Mouse (Mus musculus) G1E (cell line): Measurements from ENCODE around the gene Cbx4. TPM values are rescaled to one million over a fixed set of nuclear protein-coding genes. Genes with fewer than 3 reads are reported as not detected.

Experiments used
- ATAC-seq: 2 replicates; pipeline ENCODE4 v1.8.0; 2016; ENCODE audit warnings: mild to moderate bottlenecking; ENCODE audit not compliant: insufficient number of reproducible peaks, poor library complexity, low FRiP score, severe bottlenecking; ENCODE audit errors: extremely low read depth
- DNase-seq: peaks from one replicate; pipeline ENCODE4 v3.0.0; 2012; ENCODE audit warnings: low spot score
- H3K27me3 ChIP-seq: 2 replicates; pipeline ENCODE4 v1.6.1; 2012; ENCODE audit warnings: mild to moderate bottlenecking, low read length, inconsistent platforms; ENCODE audit not compliant: insufficient read depth
- H3K36me3 ChIP-seq: replicated peaks from 2 replicates; pipeline ENCODE3; 2012; ENCODE audit warnings: mild to moderate bottlenecking, inconsistent platforms
- H3K4me1 ChIP-seq: 2 replicates; pipeline ENCODE4 v1.6.1; 2012; ENCODE audit warnings: low read depth, low read length, inconsistent platforms, mixed read lengths; ENCODE audit not compliant: insufficient read depth
- H3K4me3 ChIP-seq: 2 replicates; pipeline ENCODE4 v1.5.1; 2012; ENCODE audit warnings: low read depth, mild to moderate bottlenecking, inconsistent platforms, low read length, moderate library complexity, mixed read lengths
- H3K9me3 ChIP-seq: replicated peaks from 2 replicates; pipeline ENCODE4 v1.6.1; 2012; ENCODE audit warnings: inconsistent platforms
- CTCF ChIP-seq: IDR thresholded peaks from 2 replicates; pipeline ENCODE4 v1.5.1; 2012; ENCODE audit warnings: low read depth, low read length, inconsistent platforms, mixed read lengths
- GATA1 ChIP-seq: IDR thresholded peaks from 2 replicates; pipeline ENCODE4 v1.6.1; 2012; ENCODE audit warnings: borderline replicate concordance, low read length, inconsistent platforms, mixed read lengths
- GATA2 ChIP-seq: IDR thresholded peaks from 2 replicates; pipeline ENCODE4 v1.6.1; 2012; ENCODE audit warnings: low read depth, low read length, inconsistent platforms, borderline replicate concordance
- POLR2AphosphoS5 ChIP-seq: IDR thresholded peaks from 2 replicates; pipeline ENCODE4 v1.6.1; 2012; ENCODE audit warnings: low read depth, low read length, inconsistent platforms; ENCODE audit not compliant: insufficient replicate concordance
- TAL1 ChIP-seq: conservative IDR thresholded peaks from 2 replicates; pipeline ENCODE4 v1.6.1; 2012; ENCODE audit warnings: low read depth, low read length, inconsistent platforms, mixed read lengths
- polyA plus RNA-seq: library from polyadenylated mRNA; stranded (reverse); fragments of >175 nt; gene quantifications from 2 replicates; pipeline ENCODE4 v1.2.3, GENCODE M21; 2012
- total RNA-seq, 2 experiments: library from RNA; stranded (forward) in 1 of 2; stranded (reverse) in 1 of 2; fragments of 200-1000 nt in 1 of 2; fragments of >200 nt in 1 of 2; fragmentation: Nextera tagmentation in 1 of 2; gene quantifications; 2 replicates each; pipeline ENCODE4 v1.2.3; 2014 to 2017

The Cbx4 gene
- not detected in 2 replicates for total RNA-seq (2014; fragmentation: Nextera tagmentation)
- not detected in 2 replicates for total RNA-seq (2017)
- 0.03 and 0.08 TPM in 2 replicates for polyA plus RNA-seq

- Histone ChIP-seq H3K9me3 (peaks cover 96% of the 10 kb centered on the region), H3K4me3 (no peak within 1 kb of the TSS; the same call in 1 of the 2 replicates), H3K27me3 (no peaks in the 10 kb centered on the region), H3K36me3 (no peaks in the 10 kb centered on the region), H3K4me1 (no peaks in the 10 kb centered on the region)
- no peak for TF ChIP-seq GATA1
- no peak for TF ChIP-seq TAL1
- no peak for TF ChIP-seq GATA2
- TF ChIP-seq CTCF, result no peak
- TF ChIP-seq POLR2AphosphoS5, result no peak
- ATAC-seq, result no peak
- DNase-seq, result no peak
Observed at GRCm38 (mm10) chr11:119086144-119086971, at the start of gene Cbx4. Cbx4 (minus strand) TSS chr11:119086221.

- Histone ChIP-seq H3K9me3 (peaks cover 93% of the 10 kb centered on the region), H3K36me3 (no peaks in the 10 kb centered on the region), H3K4me1 (no peaks in the 10 kb centered on the region), H3K4me3 (no peak overlapping the region), H3K27me3 (no peaks in the 10 kb centered on the region; the same call in 1 of the 2 replicates)
- ATAC-seq (no peak), DNase-seq (no peak)
- TF ChIP-seq CTCF (no peak), GATA2 (no peak), POLR2AphosphoS5 (no peak), TAL1 (no peak), GATA1 (no peak)
Observed at GRCm38 (mm10) chr11:119134586-119134985, 48.6 kb upstream of the Cbx4 start.

GRCm38 (mm10) chr11:119133437-119134221 is 47.6 kb upstream of the Cbx4 start:
- Histone ChIP-seq H3K4me3 (no peak overlapping the region), H3K36me3 (no peaks in the 10 kb centered on the region), H3K27me3 (no peaks in the 10 kb centered on the region), H3K9me3 (peaks cover 93% of the 10 kb centered on the region), H3K4me1 (no peaks in the 10 kb centered on the region)
- TF ChIP-seq TAL1, result no peak
- TF ChIP-seq GATA2, result no peak
- no peak for TF ChIP-seq POLR2AphosphoS5
- no peak for TF ChIP-seq CTCF
- TF ChIP-seq GATA1, result no peak
- ATAC-seq, result no peak
- no peak for DNase-seq

GRCm38 (mm10) chr11:119132198-119133035 is 46.4 kb upstream of the Cbx4 start:
- H3K36me3 ChIP-seq, result no peaks in the 10 kb centered on the region
- no peaks in the 10 kb centered on the region for H3K27me3 ChIP-seq
- no peak for TF ChIP-seq TAL1
- TF ChIP-seq GATA1, result no peak
- no peak for TF ChIP-seq GATA2
- TF ChIP-seq POLR2AphosphoS5, result no peak
- no peak for TF ChIP-seq CTCF

GRCm38 (mm10) chr11:119130081-119130765 is 44.2 kb upstream of the Cbx4 start:
- no peaks in the 10 kb centered on the region for H3K4me1 ChIP-seq
- no peak overlapping the region for H3K4me3 ChIP-seq
- ATAC-seq (no peak), DNase-seq (no peak)
- peaks cover 92% of the 10 kb centered on the region for H3K9me3 ChIP-seq
- TF ChIP-seq GATA1 (no peak), POLR2AphosphoS5 (no peak), TAL1 (no peak), CTCF (no peak), GATA2 (no peak)
- H3K36me3 ChIP-seq, result no peaks in the 10 kb centered on the region
- no peaks in the 10 kb centered on the region; the same call in 1 of the 2 replicates for H3K27me3 ChIP-seq

More at GRCm38 (mm10) chr11:119132198-119133035, 46.4 kb upstream of the Cbx4 start:
- Histone ChIP-seq H3K4me1 (no peaks in the 10 kb centered on the region), H3K9me3 (peaks cover 93% of the 10 kb centered on the region), H3K4me3 (no peak overlapping the region)
- ATAC-seq, result no peak
- DNase-seq, result no peak
